Mouse (Mus musculus) CH12.LX (cell line): ENCODE data around the gene Catsper1. TPM values are rescaled to one million over a fixed set of nuclear protein-coding genes. Genes with fewer than 3 reads are reported as not detected.

ENCODE experiments used
- DNase-seq: peaks from one replicate; pipeline ENCODE4 v3.0.0-alpha.2; 2013; ENCODE audit errors: extremely low read depth
- H3K27ac ChIP-seq: 2 replicates; pipeline ENCODE4 v1.5.1; 2012; ENCODE audit warnings: low read depth, mild to moderate bottlenecking, control low read depth, moderate library complexity; ENCODE audit not compliant: insufficient read depth
- H3K27me3 ChIP-seq: replicated peaks from 2 replicates; pipeline ENCODE3; 2012; ENCODE audit warnings: inconsistent platforms
- H3K36me3 ChIP-seq, 2 experiments: replicated peaks in 1 of 2; 2 replicates each; pipeline versions ENCODE3 to v1.6.1; 2012; ENCODE audit warnings: inconsistent platforms in 1 of 2, low read length in 1 of 2, mild to moderate bottlenecking in 1 of 2, mixed read lengths in 1 of 2, moderate library complexity in 1 of 2; ENCODE audit not compliant: control insufficient read depth in 1 of 2, insufficient read depth in 1 of 2
- H3K4me1 ChIP-seq, 2 experiments: 2 replicates each; pipeline ENCODE4 v1.6.1; 2012; ENCODE audit warnings: inconsistent platforms in 1 of 2, moderate library complexity in 1 of 2; ENCODE audit not compliant: insufficient read depth in 2 of 2, control insufficient read depth in 1 of 2
- H3K4me2 ChIP-seq: 2 replicates; pipeline ENCODE4 v1.6.1; 2012; ENCODE audit warnings: low read depth, mild to moderate bottlenecking, control low read depth; ENCODE audit not compliant: poor library complexity, insufficient read depth, severe bottlenecking
- H3K4me3 ChIP-seq, 3 experiments: fragments of 150-350 bp in 1 of 3; sonication (generic) in 1 of 3; replicated peaks in 1 of 3; 2 replicates each; pipeline versions ENCODE3 to v1.5.1; 2011 to 2012; ENCODE audit warnings: low read depth in 2 of 3, low read length in 2 of 3, mild to moderate bottlenecking in 2 of 3, moderate library complexity in 2 of 3, control low read depth in 1 of 3, improper control_type of control experiment in 1 of 3, inconsistent platforms in 1 of 3, mixed read lengths in 1 of 3; ENCODE audit not compliant: poor library complexity in 1 of 3
- H3K79me2 ChIP-seq: replicated peaks from 2 replicates; pipeline ENCODE4 v1.6.1; 2012; ENCODE audit warnings: mild to moderate bottlenecking, moderate library complexity; ENCODE audit not compliant: control insufficient read depth, poor library complexity, insufficient read depth, severe bottlenecking; ENCODE audit errors: extremely low read depth
- H3K9ac ChIP-seq: 2 replicates; pipeline ENCODE4 v1.6.1; 2012; ENCODE audit warnings: low read depth, mild to moderate bottlenecking, control low read depth, moderate library complexity; ENCODE audit not compliant: insufficient read depth
- H3K9me3 ChIP-seq: replicated peaks from 2 replicates; pipeline ENCODE3; 2012; ENCODE audit warnings: low read length, inconsistent platforms, mixed read lengths
- BHLHE40 ChIP-seq: IDR thresholded peaks from 2 replicates; pipeline ENCODE4 v1.6.1; 2011; ENCODE audit warnings: mild to moderate bottlenecking, low read depth, low read length, improper control_type of control experiment
- CTCF ChIP-seq, 2 experiments: IDR thresholded peaks in 1 of 2; conservative IDR thresholded peaks in 1 of 2; 2 replicates each; pipeline ENCODE4 v1.5.1; 2011 to 2012; ENCODE audit warnings: low read depth in 2 of 2, low read length in 2 of 2, improper control_type of control experiment in 1 of 2, inconsistent platforms in 1 of 2, mild to moderate bottlenecking in 1 of 2, moderate library complexity in 1 of 2
- GABPA ChIP-seq: IDR thresholded peaks from 2 replicates; pipeline ENCODE4 v1.6.1; 2012; ENCODE audit warnings: low read depth, low read length, improper control_type of control experiment, inconsistent platforms; ENCODE audit not compliant: insufficient replicate concordance
- JUND ChIP-seq: conservative IDR thresholded peaks from 2 replicates; pipeline ENCODE4 v1.6.1; 2011; ENCODE audit warnings: low read depth, low read length, improper control_type of control experiment
- NRF1 ChIP-seq: IDR thresholded peaks from 2 replicates; pipeline ENCODE4 v1.6.1; 2014; ENCODE audit warnings: low read depth, mild to moderate bottlenecking, inconsistent platforms, low read length, improper control_type of control experiment, moderate library complexity
- POLR2AphosphoS2 ChIP-seq: IDR thresholded peaks from 2 replicates; pipeline ENCODE4 v1.6.1; 2011; ENCODE audit warnings: low read depth, low read length, improper control_type of control experiment
- RAD21 ChIP-seq: IDR thresholded peaks from 2 replicates; pipeline ENCODE4 v1.6.1; 2011; ENCODE audit warnings: low read depth, mild to moderate bottlenecking, low read length, improper control_type of control experiment, moderate library complexity
- SIN3A ChIP-seq: IDR thresholded peaks from 2 replicates; pipeline ENCODE4 v1.6.1; 2012; ENCODE audit warnings: low read length, improper control_type of control experiment, inconsistent platforms
- UBTF ChIP-seq: IDR thresholded peaks from 2 replicates; pipeline ENCODE4 v1.6.1; 2012; ENCODE audit warnings: low read depth, mild to moderate bottlenecking, inconsistent platforms, low read length, improper control_type of control experiment, moderate library complexity
- USF2 ChIP-seq: conservative IDR thresholded peaks from 2 replicates; pipeline ENCODE4 v1.6.1; 2011; ENCODE audit warnings: low read depth, low read length, improper control_type of control experiment
- ZMIZ1 ChIP-seq: IDR thresholded peaks from 2 replicates; pipeline ENCODE4 v1.6.1; 2012; ENCODE audit warnings: low read depth, mild to moderate bottlenecking, inconsistent platforms, low read length, improper control_type of control experiment
- ZNF384 ChIP-seq: IDR thresholded peaks from 2 replicates; pipeline ENCODE4 v1.6.1; 2012; ENCODE audit warnings: low read depth, low read length, improper control_type of control experiment, inconsistent platforms
- dilution Hi-C: fragments of 300-500 bp; cut with MboI; formaldehyde crosslinking; loops from 2 replicates; pipeline ENCODE4 v1.14.3; 2020; ENCODE audit warnings: low sequenced_read_pairs; ENCODE audit not compliant: extremely low pct_unique_long_range_greater_than_20kb, extremely low pct_ligation_motif_present
- in situ Hi-C: fragments of 300-500 bp; cut with MboI; formaldehyde crosslinking; loops from 3 replicates; pipeline ENCODE4 v1.14.3; 2019; ENCODE audit warnings: low sequenced_read_pairs, low pct_ligation_motif_present, low pct_unique_long_range_greater_than_20kb, mixed read lengths
- polyA plus RNA-seq: library from polyadenylated mRNA; unstranded; fragments of >175 nt; gene quantifications from 2 replicates; pipeline ENCODE4 v1.2.1, GENCODE M21; 2012; ENCODE audit warnings: low read depth; ENCODE audit not compliant: insufficient read length
- total RNA-seq, 2 experiments: library from RNA; depleted of rRNA; stranded (reverse); fragments of 300-350 nt in 1 of 2; fragments of >200 nt in 1 of 2; gene quantifications; 2 replicates each; pipeline ENCODE4 v1.2.3; 2012 to 2014

Gene Catsper1
- total and polyA plus RNA-seq, 3 experiments = not detected

- no peak overlapping the region for H3K4me2 ChIP-seq
- no peak overlapping the region for H3K27ac ChIP-seq
- TF ChIP-seq SIN3A = no peak
- peak in 1 of 2 experiments; percentile 47; a peak in 2 of 4 replicates for TF ChIP-seq CTCF (conservative IDR thresholded peaks at IDR 0.05 in 1 of 2, IDR thresholded peaks at IDR 0.05 in 1 of 2; ENCODE audit: low read depth in 2 of 2, low read length in 2 of 2)
- TF ChIP-seq USF2 = no peak
- no peak for TF ChIP-seq UBTF
- TF ChIP-seq ZMIZ1 = no peak
- TF ChIP-seq NRF1 = no peak
- no peak for TF ChIP-seq GABPA
- TF ChIP-seq, all 38 proteins: peak for 1
- in situ Hi-C loops = no loop called here
- peaks cover 47 to 71% of the 10 kb centered on the region in 2 experiments for H3K36me3 ChIP-seq
- DNase-seq = no peak
- no peak overlapping the region for H3K4me3 ChIP-seq
- H3K27me3 ChIP-seq = no peaks in the 10 kb centered on the region
- dilution Hi-C loops = no loop called here
- no peak overlapping the region for H3K9ac ChIP-seq
- no peaks in the 10 kb centered on the region for H3K9me3 ChIP-seq
- peaks cover 28% of the 10 kb centered on the region for H3K79me2 ChIP-seq
- H3K4me1 ChIP-seq = peaks cover 8 to 22% of the 10 kb centered on the region in 2 experiments; a peak in 3 of 4 replicates
These were observed 35.4 kb downstream of the Catsper1 start for GRCm38 (mm10) chr19:5370932-5371331.

- Histone ChIP-seq H3K9me3 (no peaks in the 10 kb centered on the region), H3K27me3 (no peaks in the 10 kb centered on the region), H3K4me3 (no peak overlapping the region), H3K9ac (no peak overlapping the region), H3K27ac (no peak overlapping the region), H3K4me2 (no peak overlapping the region), H3K4me1 (peaks cover 8 to 26% of the 10 kb centered on the region in 2 experiments; a peak in 3 of 4 replicates), H3K79me2 (peaks cover 18% of the 10 kb centered on the region), H3K36me3 (peaks cover 47 to 83% of the 10 kb centered on the region in 2 experiments)
- TF ChIP-seq RAD21 (no peak), SIN3A (no peak), POLR2AphosphoS2 (peak; percentile 62; the same call in 1 of the 2 replicates), ZNF384 (no peak)
- no peak for DNase-seq
- in situ Hi-C loops (no loop called here), dilution Hi-C loops (no loop called here)
These were observed 37.2 kb downstream of the Catsper1 start for GRCm38 (mm10) chr19:5372724-5373123.

GRCm38 (mm10) chr19:5374177-5374576 is 38.6 kb downstream of the Catsper1 start:
- H3K9ac ChIP-seq = no peak overlapping the region
- in situ Hi-C loops (no loop called here), dilution Hi-C loops (no loop called here)
- peaks cover 0 to 14% of the 10 kb centered on the region in 2 experiments; a peak in 2 of 4 replicates for H3K4me1 ChIP-seq
- H3K9me3 ChIP-seq = no peaks in the 10 kb centered on the region
- H3K79me2 ChIP-seq = peaks cover 5% of the 10 kb centered on the region; the same call in 1 of the 2 replicates
- TF ChIP-seq JUND (no peak), BHLHE40 (no peak)
- no peak overlapping the region for H3K4me3 ChIP-seq
- DNase-seq = no peak
- peaks cover 50 to 84% of the 10 kb centered on the region in 2 experiments for H3K36me3 ChIP-seq
- H3K4me2 ChIP-seq = no peak overlapping the region
- no peaks in the 10 kb centered on the region for H3K27me3 ChIP-seq
- no peak overlapping the region for H3K27ac ChIP-seq
